Mouse (Mus musculus) thymus, adult 2 months (tissue): Measurements from ENCODE around the gene Pop5.

Source experiments
- CTCF ChIP-seq: fragments of 200-500 bp; IDR thresholded peaks from 2 replicates; pipeline ENCODE4 v1.5.1; 2012; ENCODE audit warnings: mild to moderate bottlenecking, control low read depth, low read length, moderate library complexity, borderline replicate concordance; ENCODE audit not compliant: control insufficient read depth, poor library complexity, insufficient read depth; ENCODE audit errors: extremely low read depth
- POLR2A ChIP-seq: fragments of 200-500 bp; IDR thresholded peaks from 2 replicates; pipeline ENCODE4 v1.6.1; 2012; ENCODE audit warnings: mild to moderate bottlenecking, low read length, control low read depth, moderate library complexity; ENCODE audit not compliant: control insufficient read depth, poor library complexity, insufficient read depth; ENCODE audit errors: extremely low read depth

DNA sequence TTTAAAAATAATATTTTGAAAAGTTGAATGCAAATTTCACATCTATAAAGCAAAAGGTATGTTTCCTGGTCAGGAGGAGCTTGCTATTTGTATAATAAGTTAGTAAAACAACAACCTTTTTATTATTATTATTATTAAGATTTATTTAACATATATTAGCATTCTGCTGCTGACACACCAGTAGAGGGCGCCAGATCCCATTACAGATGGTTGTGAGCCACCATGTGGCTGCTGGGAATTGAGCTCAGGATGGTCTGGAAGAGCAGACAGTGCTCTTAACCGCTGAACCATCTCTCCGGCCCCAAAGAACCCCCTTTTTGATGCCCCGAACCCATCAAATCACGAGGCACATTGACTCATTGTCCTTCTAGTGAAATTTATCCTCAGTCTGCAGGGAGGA, 28.4 kb upstream of the Pop5 start:
- TF ChIP-seq CTCF (no peak), POLR2A (no peak)
